9 mouse cellular contexts compared by ENCODE assay signal in genomic region chr1:133267813-133268492, GRCm38 (mm10). TPM values are rescaled to one million over a fixed set of nuclear protein-coding genes. Genes with fewer than 3 reads are reported as not detected.
A peak's percentile ranks its signal among the peaks of the same experiment; 100 is the strongest.
DNase-seq lines count a peak whose midpoint lies in the region; ATAC-seq and TF ChIP-seq lines count a peak whose summit lies in the region.
"Had no signal": no experiment of that assay in that cellular context is flagged by ENCODE, and none has a peak within 500 bp of the region (broad histone marks: within the 10 kb centered on the region; RNA-seq: fewer than 3 reads in every experiment).

No protein-coding gene starts in this region.

- no peak overlapping the region for H3K4me2 ChIP-seq in heart, embryonic 11.5 days
- no peak overlapping the region for H3K4me2 ChIP-seq in hindbrain, postnatal 0 days (ENCODE audit: low read depth, low read length)
- H3K4me2 ChIP-seq in midbrain, embryonic 11.5 days, result no peak overlapping the region

- H3K4me1 ChIP-seq in heart, embryonic 11.5 days (ENCODE audit: control insufficient read depth, insufficient read depth, low read length), result peaks cover 24% of the 10 kb centered on the region
- 0 out of 2 replicates have a peak, but pooled peaks cover 12% of the 10 kb centered on the region for H3K4me1 ChIP-seq in hindbrain, postnatal 0 days (ENCODE audit: insufficient read depth, low read length)
- H3K4me1 ChIP-seq in midbrain, embryonic 11.5 days (ENCODE audit: control insufficient read depth, insufficient read depth, low read length), result peaks cover 19% of the 10 kb centered on the region

- H3K27ac ChIP-seq in heart, embryonic 11.5 days (ENCODE audit: low read depth, low read length), result 0 out of 2 replicates have a peak overlapping the region, but pooled peaks have one; percentile 31
- H3K27ac ChIP-seq in hindbrain, postnatal 0 days, result peak overlapping the region; percentile 55
- peak overlapping the region; percentile 67 for H3K27ac ChIP-seq in midbrain, embryonic 11.5 days (ENCODE audit: low read depth, low read length)

- H3K9me3 ChIP-seq in heart, embryonic 11.5 days (replicated peaks; ENCODE audit: control insufficient read depth, low read length), result no peaks in the 10 kb centered on the region
- H3K9me3 ChIP-seq in hindbrain, postnatal 0 days (ENCODE audit: low read length), result no peaks in the 10 kb centered on the region
- no peaks in the 10 kb centered on the region for H3K9me3 ChIP-seq in midbrain, embryonic 11.5 days (ENCODE audit: control insufficient read depth, low read length)

- no peak overlapping the region for H3K4me3 ChIP-seq in heart, embryonic 11.5 days (ENCODE audit: low read depth, low read length)
- H3K4me3 ChIP-seq in hindbrain, postnatal 0 days (ENCODE audit: low read length), result no peak overlapping the region
- H3K4me3 ChIP-seq in midbrain, embryonic 11.5 days (ENCODE audit: low read depth, low read length), result no peak overlapping the region
- H3K4me3 ChIP-seq: erythroblast, embryonic 14.5 days had no signal

- H3K27me3 ChIP-seq in heart, embryonic 11.5 days (ENCODE audit: control insufficient read depth, insufficient read depth, low read length), result no peaks in the 10 kb centered on the region
- H3K27me3 ChIP-seq in hindbrain, postnatal 0 days (ENCODE audit: insufficient read depth, low read length), result no peaks in the 10 kb centered on the region
- H3K27me3 ChIP-seq in midbrain, embryonic 11.5 days (ENCODE audit: control insufficient read depth, insufficient read depth, low read length), result no peaks in the 10 kb centered on the region

- no peak for DNase-seq in heart, adult 11 months
- DNase-seq in hindbrain, postnatal 0 days (ENCODE audit: low spot score), result peak; percentile 63
- DNase-seq in midbrain, embryonic 11.5 days (ENCODE audit: low spot score, missing footprints), result peak; percentile 92
- DNase-seq in kidney, postnatal 25 days, result no peak
- no peak for DNase-seq in thymus, postnatal 25 days
- no peak for DNase-seq in kidney, adult 18-20 months

- WGBS in heart, embryonic 11.5 days (ENCODE audit: insufficient replicate concordance), result 18% methylated on average over 10 of the region's 10 CpGs
- 18% methylated on average over 10 of the region's 10 CpGs for WGBS in hindbrain, postnatal 0 days
- 17% methylated on average over 10 of the region's 10 CpGs for WGBS in midbrain, embryonic 11.5 days

- no peak for TF ChIP-seq CTCF in hindbrain, postnatal 0 days (IDR thresholded peaks at IDR 0.05; ENCODE audit: low read depth)

- ATAC-seq in heart, embryonic 11.5 days (replicated peaks; ENCODE audit: insufficient number of reproducible peaks, low FRiP score, low TSS enrichment), result no peak
- peak; percentile 76 for ATAC-seq in common myeloid progenitor, adult 5-6 weeks (replicated peaks; ENCODE audit: low read depth, poor library complexity, severe bottlenecking)
- peak; percentile 80 for ATAC-seq in hindbrain, postnatal 0 days
- peak; percentile 81 for ATAC-seq in midbrain, embryonic 11.5 days (ENCODE audit: low FRiP score)

- H3K36me3 ChIP-seq in heart, embryonic 11.5 days (ENCODE audit: control insufficient read depth, insufficient read depth, low read length), result 0 out of 2 replicates have a peak, but pooled peaks cover 2% of the 10 kb centered on the region
- H3K36me3 ChIP-seq in hindbrain, postnatal 0 days (ENCODE audit: insufficient read depth, low read length), result peaks cover 8% of the 10 kb centered on the region; the same call in 1 of the 2 replicates
- peaks cover 13% of the 10 kb centered on the region for H3K36me3 ChIP-seq in midbrain, embryonic 11.5 days (ENCODE audit: control insufficient read depth, insufficient read depth, low read length)

- no peak overlapping the region for H3K9ac ChIP-seq in heart, embryonic 11.5 days (ENCODE audit: low read depth, low read length)
- H3K9ac ChIP-seq in hindbrain, postnatal 0 days (replicated peaks; ENCODE audit: low read length), result 0 out of 2 replicates have a peak overlapping the region, but pooled peaks have one; percentile 3
- peak overlapping the region; percentile 45 for H3K9ac ChIP-seq in midbrain, embryonic 11.5 days (ENCODE audit: low read length)

RNA-seq across cellular contexts. Expression of gene Golt1a, which starts 41.6 kb away (rescaled TPM):
- polyA plus RNA-seq in heart, embryonic 11.5 days (2014; fragmentation: Nextera tagmentation; extraction: Ambion mirVana), result not detected in 2 replicates
- not detected in 2 replicates for total RNA-seq in common myeloid progenitor, adult 5-6 weeks (2017)
- total RNA-seq in hindbrain, postnatal 0 days (2014; rRNA removed), result not detected in 2 replicates
- 0.08 TPM in 1 of 2 replicates, not detected in the other for polyA plus RNA-seq in hindbrain, postnatal 0 days (2015; fragmentation: Nextera tagmentation; extraction: Ambion mirVana)
- polyA plus RNA-seq in midbrain, embryonic 11.5 days (2014; fragmentation: Nextera tagmentation; extraction: Ambion mirVana), result not detected in 2 replicates
- polyA plus RNA-seq: erythroblast, embryonic 14.5 days had no signal

RNA-seq across cellular contexts. Expression of gene Kiss1, which starts 53.7 kb away (rescaled TPM):
- not detected in 2 replicates for polyA plus RNA-seq in heart, embryonic 11.5 days (2014; fragmentation: Nextera tagmentation; extraction: Ambion mirVana)
- not detected in 2 replicates for total RNA-seq in common myeloid progenitor, adult 5-6 weeks (2017)
- total RNA-seq in hindbrain, postnatal 0 days (2014; rRNA removed), result not detected in 2 replicates
- 1.4 TPM in 1 of 2 replicates, not detected in the other for polyA plus RNA-seq in hindbrain, postnatal 0 days (2015; fragmentation: Nextera tagmentation; extraction: Ambion mirVana)
- polyA plus RNA-seq in midbrain, embryonic 11.5 days (2014; fragmentation: Nextera tagmentation; extraction: Ambion mirVana), result not detected in 2 replicates
- polyA plus RNA-seq: erythroblast, embryonic 14.5 days had no signal

Comparison
In these comparisons a context has a peak if more than half of its experiments do, and no peak if none do; other contexts are left out.
1. DNase-seq: peak in hindbrain, postnatal 0 days (single experiment) and midbrain, embryonic 11.5 days (single experiment); none in heart, adult 11 months (single experiment), kidney, postnatal 25 days (0 of 2), thymus, postnatal 25 days (single experiment) and kidney, adult 18-20 months (single experiment).
2. Peak in every context shown above with its lines, with median percentiles within 50 percentile points of each other: H3K27ac ChIP-seq.